Mouse (Mus musculus): ENCODE measurements around the gene Gpr137.

Gene Gpr137

GRCm38 (mm10) chr19:6920741-6921636, 21.3 kb downstream of the Gpr137 start:
- peak; percentile 69 for DNase-seq

DNA sequence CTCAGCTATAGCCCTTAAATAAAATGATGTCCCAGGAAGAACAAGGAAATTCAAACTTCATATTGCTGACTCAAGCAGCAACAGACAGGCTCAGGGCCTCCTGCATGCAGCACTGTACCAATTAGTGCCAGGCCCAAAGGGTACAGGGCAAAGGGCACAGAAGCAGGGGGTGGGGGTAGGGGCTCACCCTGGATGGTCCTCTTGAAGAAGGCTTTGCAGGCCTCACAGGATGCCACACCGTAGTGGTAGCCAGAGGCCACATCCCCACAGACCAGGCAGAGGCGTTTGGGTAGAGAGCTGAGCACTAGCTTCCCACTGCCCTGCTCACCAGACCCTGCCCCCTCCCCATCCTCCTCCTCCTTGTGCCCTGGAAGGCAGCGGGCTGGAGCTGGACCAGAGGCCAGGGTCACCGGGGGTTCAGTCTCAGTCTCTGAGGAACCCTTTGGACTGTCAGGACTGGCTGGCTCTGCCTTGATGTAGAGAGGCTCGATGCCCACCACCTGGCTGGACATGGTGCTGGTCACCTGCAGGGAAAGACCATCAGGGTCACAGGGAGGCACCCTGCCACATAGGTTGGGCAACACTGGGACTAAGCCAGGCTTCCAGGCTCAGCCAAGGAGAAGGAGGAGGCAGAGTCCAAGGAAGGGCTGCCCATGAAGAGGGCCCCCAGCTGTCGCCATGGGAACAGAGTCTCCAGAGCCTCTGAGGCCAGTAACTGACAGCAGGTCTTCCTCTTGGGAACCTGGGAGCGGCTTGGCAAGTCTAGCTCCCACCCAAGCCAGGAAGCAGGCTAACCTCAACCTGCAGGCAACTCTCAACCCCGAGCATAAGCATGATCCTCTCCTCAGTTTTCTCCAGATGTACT, 22.2 kb downstream of the Gpr137 start:
- no peak for DNase-seq

DNA sequence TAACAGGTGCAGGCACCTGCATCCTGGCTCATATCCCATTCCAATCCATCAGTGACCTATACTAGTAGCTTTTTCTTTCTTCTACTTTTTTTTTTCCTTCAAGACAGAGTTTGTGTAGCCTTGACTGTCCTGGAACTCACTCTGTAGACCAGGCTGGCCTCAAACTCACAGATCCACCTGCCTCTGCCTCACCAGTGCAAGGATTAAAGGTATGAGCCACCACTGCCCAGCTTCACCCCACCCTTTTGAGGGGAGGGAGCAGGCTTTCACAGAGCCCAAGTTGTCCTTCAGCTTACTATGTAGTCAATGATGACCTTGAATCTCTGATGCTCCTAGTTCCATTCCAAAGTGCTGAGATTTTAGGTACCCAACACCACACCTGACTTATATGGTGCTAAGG, 22.8 kb downstream of the Gpr137 start:
- DNase-seq, result no peak

DNA sequence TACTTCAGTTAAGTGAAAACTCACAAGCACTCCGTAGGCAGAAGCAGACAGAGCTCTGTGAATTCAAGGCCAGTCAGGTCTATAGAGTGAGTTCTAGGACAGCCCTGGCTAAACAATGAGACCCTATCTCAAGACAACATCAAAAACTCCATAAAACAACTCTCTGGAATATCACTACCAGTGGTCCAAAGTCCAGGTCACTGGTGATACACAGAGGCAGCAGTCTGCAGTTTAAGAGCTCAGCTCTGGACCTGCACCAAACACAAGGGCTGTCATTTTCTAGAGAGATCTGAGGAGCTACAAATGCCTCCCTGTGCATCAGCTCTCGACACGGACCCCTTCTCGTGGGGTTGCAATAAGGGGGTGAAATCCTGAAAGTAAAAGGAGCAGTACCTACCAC, 24.0 kb downstream of the Gpr137 start:
- DNase-seq, result no peak

GRCm38 (mm10) chr19:6916496-6916895, 25.8 kb downstream of the Gpr137 start:
- no peak for DNase-seq

DNA sequence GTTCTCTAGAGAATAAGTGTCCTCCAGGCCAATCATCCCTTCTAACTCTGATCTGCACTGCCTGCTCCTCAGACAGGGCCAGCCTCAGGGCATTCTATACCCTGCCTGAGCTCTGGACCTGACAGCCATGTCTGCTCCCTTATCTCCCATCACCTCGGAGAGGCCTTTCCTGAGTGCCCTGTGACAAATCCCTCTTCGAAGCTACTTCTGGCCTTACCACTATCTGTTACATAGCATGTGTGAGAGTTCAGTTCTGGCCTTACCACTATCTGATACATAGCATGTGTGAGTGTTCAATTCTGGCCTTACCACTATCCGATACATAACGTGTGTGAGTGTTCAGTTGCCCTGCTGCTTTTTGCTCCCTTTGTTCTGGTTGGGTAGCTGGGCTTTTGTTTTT, 27.0 kb downstream of the Gpr137 start:
- DNase-seq, result no peak

DNA sequence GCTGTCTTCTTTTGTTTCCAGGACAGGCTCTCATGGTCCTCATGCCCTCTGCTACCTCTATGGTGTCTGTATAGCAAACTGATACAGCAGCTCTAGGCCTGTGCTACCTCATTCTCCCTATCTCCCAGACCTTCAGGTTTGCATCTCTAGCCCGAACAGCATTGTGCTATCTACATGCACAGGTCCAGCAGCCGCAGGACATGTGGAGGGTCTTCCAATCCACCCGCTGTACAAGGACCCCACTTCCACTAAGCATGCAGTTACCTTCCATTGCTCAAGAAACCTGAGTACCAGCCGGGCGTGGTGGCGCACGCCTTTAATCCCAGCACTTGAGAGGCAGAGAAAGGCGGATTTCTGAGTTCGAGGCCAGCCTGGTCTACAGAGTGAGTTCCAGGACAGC, 27.7 kb downstream of the Gpr137 start:
- no peak for DNase-seq

DNA sequence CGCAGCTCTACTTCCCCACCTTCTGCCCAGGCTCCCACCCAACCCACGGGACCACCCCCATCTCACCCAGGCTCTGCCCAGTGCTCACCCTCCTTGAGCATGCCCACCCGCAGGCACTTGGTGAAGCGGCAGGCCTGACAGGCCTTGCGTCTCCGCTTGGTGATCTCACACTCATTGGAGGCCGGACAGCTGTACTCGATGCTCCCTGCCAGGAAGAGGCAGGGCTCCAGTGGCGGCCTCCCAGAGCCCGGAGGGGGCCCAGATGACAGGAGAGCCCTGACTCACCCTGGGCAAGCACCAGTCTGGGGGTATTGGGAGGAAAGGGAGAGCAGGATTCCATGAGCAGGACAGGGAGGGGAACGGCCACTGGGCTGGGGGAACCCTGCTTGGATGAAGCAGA, 28.3 kb downstream of the Gpr137 start:
- DNase-seq, result no peak

- DNase-seq, result no peak
Observed at GRCm38 (mm10) chr19:6913036-6913435, 29.2 kb downstream of the Gpr137 start.

DNA sequence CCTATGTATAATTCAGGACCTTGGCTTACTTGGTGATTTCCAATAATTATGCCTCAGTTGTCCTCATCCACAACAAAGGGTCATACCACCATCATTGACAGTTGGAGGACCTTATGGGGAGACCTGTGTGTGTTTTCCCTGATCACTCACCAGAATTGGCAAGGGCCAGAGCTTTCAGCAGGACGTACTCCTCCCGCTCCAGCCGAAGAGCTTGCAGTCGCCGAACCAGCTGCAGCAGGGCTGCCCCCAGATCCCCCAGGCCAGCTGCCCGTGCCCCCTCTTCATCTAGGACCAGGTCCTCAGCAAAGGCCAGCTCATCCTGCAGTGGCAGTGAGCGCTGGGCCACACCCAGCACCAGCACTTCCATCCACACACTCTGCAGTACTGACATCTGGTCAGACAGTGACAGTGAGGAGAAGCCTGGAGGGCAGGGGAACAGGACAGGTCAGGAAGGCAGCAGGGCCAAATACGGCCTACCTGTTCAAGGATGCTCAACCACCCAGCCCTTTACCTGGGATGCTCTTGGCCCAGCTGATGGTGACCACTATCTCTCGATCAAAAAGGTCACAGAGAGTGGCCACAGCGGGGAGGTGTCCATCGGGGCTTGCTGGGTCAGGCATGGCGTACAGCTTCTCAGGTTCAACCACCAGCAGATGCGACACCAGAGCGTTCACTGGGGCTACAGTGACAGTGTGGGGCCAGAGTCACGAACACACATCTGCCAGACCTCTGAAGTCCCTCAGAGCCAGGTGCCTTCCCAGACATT, 29.9 kb downstream of the Gpr137 start:
- DNase-seq, result no peak

DNA sequence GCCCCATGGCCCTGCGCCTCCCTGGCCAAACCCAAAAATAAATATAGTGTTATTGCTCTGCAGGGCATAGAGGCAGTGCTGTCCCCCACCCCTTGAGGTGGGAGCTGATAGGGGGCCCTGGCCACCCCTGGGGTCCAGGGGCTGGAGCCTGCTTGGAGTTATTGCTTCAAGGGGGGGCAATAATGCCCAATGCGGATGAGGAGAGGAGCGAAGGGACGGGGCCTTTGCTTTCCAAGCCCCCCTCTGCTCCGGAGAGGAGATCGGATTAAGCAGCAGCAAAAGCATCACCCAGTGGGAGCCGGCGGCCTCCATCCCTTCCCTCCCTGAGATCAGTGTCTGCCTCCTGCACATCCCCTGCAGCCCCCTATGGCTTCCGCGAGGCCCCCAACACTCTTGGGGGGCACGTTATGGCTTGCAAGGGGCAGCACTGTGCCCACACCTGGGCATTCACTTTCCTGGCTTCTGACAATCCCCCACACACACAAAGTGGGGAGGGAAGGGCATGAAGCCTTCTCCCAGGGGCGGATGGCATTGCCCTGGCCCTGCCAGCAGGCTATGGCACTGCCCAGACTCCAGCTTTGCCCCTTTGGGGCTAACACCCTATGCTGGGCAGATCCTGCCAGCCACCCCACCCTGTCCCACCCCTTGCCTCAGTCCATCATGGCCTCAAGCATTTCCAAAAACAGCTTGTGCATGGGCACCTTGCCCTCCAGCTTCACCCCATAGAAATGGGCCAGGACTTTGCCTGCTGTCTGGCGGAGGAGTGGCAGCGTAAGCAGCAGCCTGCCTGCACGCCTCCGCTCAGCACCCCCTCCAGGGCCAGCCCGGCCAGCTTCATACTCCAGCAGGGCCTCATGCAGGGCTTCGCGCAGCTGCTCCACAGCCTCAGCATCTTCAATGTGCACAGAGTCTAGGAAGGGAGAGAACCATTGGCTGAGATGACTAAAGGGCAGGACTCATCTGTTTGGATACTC, 30.9 kb downstream of the Gpr137 start:
- no peak for DNase-seq

GRCm38 (mm10) chr19:6910306-6910705, 32.0 kb downstream of the Gpr137 start:
- DNase-seq, result peak; percentile 63

GRCm38 (mm10) chr19:6909507-6910289, 32.6 kb downstream of the Gpr137 start, which contains the start of the genes Trmt112 and Prdx5:
Gene Trmt112, plus strand, starts transcription at chr19:6909698.
Gene Prdx5, minus strand, starts transcription at chr19:6910106.
- DNase-seq, result peak; percentile 89

DNA sequence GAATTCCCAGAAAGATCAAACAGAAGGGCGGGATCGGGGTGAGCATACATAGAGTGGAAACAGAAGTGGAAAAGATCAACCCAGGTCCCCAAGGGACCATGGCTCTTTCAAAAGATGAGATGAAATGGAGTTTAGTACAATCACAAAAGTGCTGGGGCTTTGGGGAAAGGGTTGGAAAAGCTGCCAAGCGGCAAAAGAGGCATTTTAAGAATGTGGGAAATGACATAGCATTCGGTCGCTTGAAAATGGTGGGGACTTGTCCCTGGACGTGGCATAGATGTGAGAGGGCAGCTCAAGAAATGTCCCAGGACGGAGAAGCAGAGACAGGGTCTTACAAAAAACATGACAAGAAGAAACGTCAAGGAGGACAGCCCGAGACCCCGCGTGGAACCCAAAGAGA, 33.3 kb downstream of the Gpr137 start:
- no peak for DNase-seq

- no peak for DNase-seq
Observed at GRCm38 (mm10) chr19:6907811-6908540, 34.3 kb downstream of the Gpr137 start.

DNA sequence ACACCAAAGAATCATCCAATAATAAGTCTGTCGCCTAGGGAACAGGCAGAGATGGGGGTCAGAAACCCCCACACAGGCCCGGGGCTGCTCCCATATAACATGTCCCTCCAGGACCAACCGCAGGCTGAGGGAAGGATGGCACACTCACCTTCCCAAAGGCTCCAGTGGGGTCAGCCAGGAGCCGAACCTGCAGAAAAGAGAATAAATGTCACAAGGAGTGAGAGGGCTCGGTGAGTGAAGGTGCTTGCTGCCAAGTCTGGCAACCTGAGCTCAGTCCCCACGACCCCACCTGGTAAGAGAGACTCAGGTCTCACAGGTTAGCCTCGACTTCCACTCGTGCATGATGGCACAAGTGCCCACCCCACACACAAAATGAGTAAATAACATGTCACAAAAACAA, 35.2 kb downstream of the Gpr137 start:
- no peak for DNase-seq

DNA sequence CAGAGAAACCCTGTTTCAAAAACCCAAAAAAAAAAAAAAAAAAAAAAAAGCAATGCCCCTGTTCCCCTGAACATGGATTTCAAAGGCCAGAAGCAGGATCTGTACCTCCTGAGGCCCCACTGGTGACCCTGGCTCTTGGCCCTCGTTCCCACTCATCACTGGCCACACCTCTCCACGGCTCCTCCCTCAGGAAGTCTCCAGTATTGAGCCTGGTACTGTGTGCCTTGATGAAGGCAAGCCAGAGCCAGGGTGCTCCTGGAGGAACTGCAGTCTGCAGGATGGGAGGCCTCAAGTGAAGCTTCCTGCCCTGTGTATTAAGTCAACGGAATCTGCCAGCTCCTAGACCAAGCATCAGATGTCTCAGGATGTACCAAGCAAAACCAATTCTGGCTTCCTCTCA, 36.1 kb downstream of the Gpr137 start:
- DNase-seq, result no peak

- no peak for DNase-seq
Observed at GRCm38 (mm10) chr19:6905498-6906159, 36.7 kb downstream of the Gpr137 start.

DNA sequence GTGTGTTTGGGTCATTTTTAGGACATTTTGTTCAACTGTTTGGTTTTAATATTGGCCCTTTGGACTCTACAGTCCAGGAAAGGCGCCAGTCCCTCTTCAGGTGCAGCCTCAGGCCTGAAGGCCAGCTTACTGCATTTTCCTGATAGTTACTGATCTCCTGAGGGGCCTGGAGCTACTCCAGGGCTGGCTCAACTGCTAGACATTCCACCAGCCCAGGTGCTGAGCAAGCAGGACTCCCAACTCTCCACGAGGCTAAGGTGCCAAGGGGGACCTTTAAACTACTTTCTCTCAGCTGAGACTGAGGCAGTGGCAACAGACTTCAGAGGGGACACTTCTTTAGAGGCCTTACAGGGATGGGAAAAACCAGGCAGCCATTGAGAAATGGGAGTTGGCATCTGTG, 37.4 kb downstream of the Gpr137 start:
- DNase-seq, result no peak

DNA sequence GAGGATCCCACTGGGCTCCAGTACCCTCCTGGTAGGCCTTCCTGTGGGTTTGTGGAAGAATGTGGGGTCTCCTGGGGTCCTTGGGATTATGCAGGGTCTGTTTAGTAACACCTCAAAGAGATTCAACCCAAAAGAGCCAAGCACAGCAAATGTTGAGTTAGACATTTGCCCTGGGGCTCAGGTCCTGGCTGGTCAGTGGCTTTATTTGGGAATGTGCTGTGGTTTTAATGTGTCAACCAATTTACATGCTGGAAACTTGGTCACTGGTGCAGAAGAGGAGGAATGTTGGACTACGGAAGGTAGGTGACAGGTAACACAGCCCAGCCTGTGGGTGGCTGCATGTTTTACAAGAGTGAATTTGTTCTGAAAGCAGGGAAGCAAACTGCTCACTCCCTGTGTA, 39.2 kb downstream of the Gpr137 start:
- no peak for DNase-seq
